Mouse (Mus musculus): ENCODE results near the gene Gabarapl2. TPM values are rescaled to one million over a fixed set of nuclear protein-coding genes. Genes with fewer than 3 reads are reported as not detected.

Gene Gabarapl2
- polyA plus RNA-seq, 1 experiment from 2014 or later: 187 TPM

DNA sequence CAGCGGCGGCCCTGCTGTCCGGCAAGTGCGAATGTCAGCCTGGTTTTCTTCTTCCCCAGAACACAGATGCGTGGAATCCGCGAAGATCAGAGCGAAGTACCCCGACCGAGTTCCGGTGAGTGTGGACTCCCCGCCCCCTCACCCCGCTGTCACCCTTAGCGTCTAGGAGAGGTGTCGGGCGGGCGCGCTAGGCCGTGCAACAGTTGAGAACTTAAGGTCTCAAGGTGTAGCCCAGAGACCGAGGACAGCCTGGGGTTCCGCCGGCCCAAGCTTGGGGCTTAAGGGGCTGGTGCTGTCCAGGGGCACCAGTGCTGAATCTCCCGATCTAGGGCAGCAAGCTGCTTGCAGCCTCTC, 575 bp downstream of the Gabarapl2 start:
- H3K36me3 ChIP-seq (ENCODE audit: control insufficient read depth, insufficient read depth, low read length): peaks cover 28% of the 10 kb centered on the region
- H3K9ac ChIP-seq (replicated peaks; ENCODE audit: low read depth, low read length): peak overlapping the region; percentile 56
- WGBS: under 1% methylated on average over 22 of the region's 23 CpGs
- peak overlapping the region; percentile 92 for H3K4me2 ChIP-seq (replicated peaks; ENCODE audit: low read depth, low read length)
- no peak for ATAC-seq (ENCODE audit: insufficient number of reproducible peaks, insufficient read depth, low FRiP score, low read depth)
- no peaks in the 10 kb centered on the region for H3K9me3 ChIP-seq (ENCODE audit: control insufficient read depth, low read depth, low read length)
- peak overlapping the region; percentile 91 for H3K4me3 ChIP-seq (ENCODE audit: low read depth, low read length)
- H3K4me1 ChIP-seq (ENCODE audit: control insufficient read depth, insufficient read depth, low read length): peaks cover 3% of the 10 kb centered on the region; the same call in 1 of the 2 replicates
- H3K27me3 ChIP-seq (ENCODE audit: control insufficient read depth, insufficient read depth, low read length): no peaks in the 10 kb centered on the region
- H3K27ac ChIP-seq (ENCODE audit: low read length): peak overlapping the region; percentile 35

DNA sequence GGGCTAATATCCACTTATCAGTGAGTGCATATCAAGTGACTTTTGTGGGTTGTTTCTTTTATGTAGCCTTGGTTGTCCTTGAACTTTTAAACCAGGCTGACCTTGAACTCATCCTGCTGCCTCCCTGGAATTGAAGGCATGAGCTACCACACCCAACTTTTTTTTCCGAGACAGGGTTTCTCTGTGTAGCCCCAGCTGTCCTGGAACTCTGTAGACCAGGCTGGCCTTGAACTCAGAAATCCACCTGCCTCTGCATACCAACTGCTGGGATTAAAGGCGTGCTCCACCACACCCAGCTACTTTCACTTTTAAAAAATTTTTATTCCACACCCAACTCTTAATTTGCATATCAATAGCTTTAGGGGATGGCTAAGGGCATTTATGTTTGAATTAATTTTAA, 3.0 kb downstream of the Gabarapl2 start:
- H3K36me3 ChIP-seq (ENCODE audit: control insufficient read depth, insufficient read depth, low read length): peaks cover 42% of the 10 kb centered on the region
- peaks cover 3% of the 10 kb centered on the region; the same call in 1 of the 2 replicates for H3K4me1 ChIP-seq (ENCODE audit: control insufficient read depth, insufficient read depth, low read length)
- no peak overlapping the region for H3K4me2 ChIP-seq (replicated peaks; ENCODE audit: low read depth, low read length)
- H3K27me3 ChIP-seq (ENCODE audit: control insufficient read depth, insufficient read depth, low read length): no peaks in the 10 kb centered on the region
- no peak for ATAC-seq (ENCODE audit: insufficient number of reproducible peaks, insufficient read depth, low FRiP score, low read depth)
- H3K27ac ChIP-seq (ENCODE audit: low read length): no peak overlapping the region
- H3K9me3 ChIP-seq (ENCODE audit: control insufficient read depth, low read depth, low read length): no peaks in the 10 kb centered on the region
- no peak overlapping the region for H3K9ac ChIP-seq (replicated peaks; ENCODE audit: low read depth, low read length)
- H3K4me3 ChIP-seq (ENCODE audit: low read depth, low read length): no peak overlapping the region
- 97% methylated on average over 2 of the region's 2 CpGs for whole genome bisulfite sequencing

DNA sequence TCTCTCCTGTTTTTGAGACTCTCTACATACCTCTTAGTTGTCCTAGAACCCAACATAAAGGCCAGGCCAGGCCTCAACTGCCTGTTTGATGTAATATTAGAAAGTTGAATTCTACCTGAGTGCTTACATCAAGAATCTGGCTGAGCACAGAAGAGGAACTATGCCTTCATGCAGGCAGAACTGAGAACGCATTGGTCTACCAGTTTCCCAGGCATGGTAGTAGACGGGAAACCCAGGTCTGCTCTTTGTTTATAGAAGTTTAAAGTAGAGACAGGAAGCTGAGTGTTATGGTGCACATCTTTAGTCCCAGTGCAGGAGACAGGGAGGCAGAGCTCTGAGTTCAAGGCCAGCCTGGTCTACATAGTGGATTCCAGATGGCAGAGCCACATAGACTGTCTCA, 6.6 kb downstream of the Gabarapl2 start:
- ATAC-seq (ENCODE audit: insufficient number of reproducible peaks, insufficient read depth, low FRiP score, low read depth): no peak
- no peak overlapping the region for H3K9ac ChIP-seq (replicated peaks; ENCODE audit: low read depth, low read length)
- H3K4me1 ChIP-seq (ENCODE audit: control insufficient read depth, insufficient read depth, low read length): no peaks in the 10 kb centered on the region
- H3K27ac ChIP-seq (ENCODE audit: low read length): no peak overlapping the region
- H3K9me3 ChIP-seq (ENCODE audit: control insufficient read depth, low read depth, low read length): no peaks in the 10 kb centered on the region
- H3K27me3 ChIP-seq (ENCODE audit: control insufficient read depth, insufficient read depth, low read length): no peaks in the 10 kb centered on the region
- H3K4me2 ChIP-seq (replicated peaks; ENCODE audit: low read depth, low read length): no peak overlapping the region
- 75% methylated on average over 2 of the region's 2 CpGs for WGBS
- H3K36me3 ChIP-seq (ENCODE audit: control insufficient read depth, insufficient read depth, low read length): peaks cover 55% of the 10 kb centered on the region
- H3K4me3 ChIP-seq (ENCODE audit: low read depth, low read length): no peak overlapping the region

DNA sequence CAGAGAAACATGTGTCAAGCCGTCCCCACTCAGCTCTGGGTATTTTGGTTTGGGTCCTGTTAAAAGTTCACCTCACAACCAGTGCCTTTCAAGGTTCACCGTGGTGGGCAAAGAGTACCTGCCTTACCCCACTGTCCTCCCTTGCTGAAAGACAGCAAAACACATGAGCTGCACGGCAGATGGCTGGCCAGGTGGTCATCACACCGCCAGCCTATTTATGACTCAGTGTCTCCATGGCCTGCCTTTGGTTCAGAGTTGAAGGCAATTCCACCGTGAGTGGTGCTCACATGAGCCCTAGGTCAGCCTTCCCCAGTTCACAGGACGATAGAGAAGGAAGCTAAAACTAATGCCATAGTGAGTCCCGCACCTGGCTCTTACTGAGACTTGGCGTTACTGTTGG, 7.5 kb downstream of the Gabarapl2 start:
- Histone ChIP-seq H3K27ac (ENCODE audit: low read length) (no peak overlapping the region), H3K9me3 (ENCODE audit: control insufficient read depth, low read depth, low read length) (no peaks in the 10 kb centered on the region), H3K4me3 (ENCODE audit: low read depth, low read length) (no peak overlapping the region), H3K27me3 (ENCODE audit: control insufficient read depth, insufficient read depth, low read length) (no peaks in the 10 kb centered on the region), H3K4me2 (replicated peaks; ENCODE audit: low read depth, low read length) (no peak overlapping the region), H3K36me3 (ENCODE audit: control insufficient read depth, insufficient read depth, low read length) (peaks cover 56% of the 10 kb centered on the region), H3K4me1 (ENCODE audit: control insufficient read depth, insufficient read depth, low read length) (no peaks in the 10 kb centered on the region), H3K9ac (replicated peaks; ENCODE audit: low read depth, low read length) (no peak overlapping the region)
- 91% methylated on average over 8 of the region's 8 CpGs for WGBS
- ATAC-seq (ENCODE audit: insufficient number of reproducible peaks, insufficient read depth, low FRiP score, low read depth): no peak

DNA sequence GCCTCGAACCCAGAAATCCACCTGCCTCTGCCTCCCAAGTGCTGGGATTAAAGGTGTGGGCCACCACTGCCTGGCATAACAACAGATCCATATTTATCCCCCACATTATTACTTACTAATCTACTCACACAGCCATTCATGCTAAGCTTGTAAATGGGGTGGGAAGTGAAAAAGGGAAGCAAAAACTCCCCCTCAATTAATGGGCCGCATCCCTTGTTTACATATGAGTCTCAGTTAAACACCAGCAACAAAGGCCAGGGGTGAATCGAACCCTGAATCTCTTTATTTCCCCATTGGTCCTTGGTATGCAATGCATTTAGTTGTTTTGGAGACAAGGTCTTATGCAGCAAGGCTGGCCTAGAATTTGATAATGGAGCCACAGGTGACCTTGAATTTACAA, 10.3 kb downstream of the Gabarapl2 start:
- Histone ChIP-seq H3K4me1 (ENCODE audit: control insufficient read depth, insufficient read depth, low read length) (no peaks in the 10 kb centered on the region), H3K36me3 (ENCODE audit: control insufficient read depth, insufficient read depth, low read length) (peaks cover 49% of the 10 kb centered on the region), H3K4me3 (ENCODE audit: low read depth, low read length) (no peak overlapping the region), H3K9me3 (ENCODE audit: control insufficient read depth, low read depth, low read length) (no peaks in the 10 kb centered on the region), H3K27ac (ENCODE audit: low read length) (no peak overlapping the region), H3K9ac (replicated peaks; ENCODE audit: low read depth, low read length) (no peak overlapping the region), H3K4me2 (replicated peaks; ENCODE audit: low read depth, low read length) (no peak overlapping the region), H3K27me3 (ENCODE audit: control insufficient read depth, insufficient read depth, low read length) (no peaks in the 10 kb centered on the region)
- WGBS: 85% methylated on average over 3 of the region's 3 CpGs
- no peak for ATAC-seq (ENCODE audit: insufficient number of reproducible peaks, insufficient read depth, low FRiP score, low read depth)

DNA sequence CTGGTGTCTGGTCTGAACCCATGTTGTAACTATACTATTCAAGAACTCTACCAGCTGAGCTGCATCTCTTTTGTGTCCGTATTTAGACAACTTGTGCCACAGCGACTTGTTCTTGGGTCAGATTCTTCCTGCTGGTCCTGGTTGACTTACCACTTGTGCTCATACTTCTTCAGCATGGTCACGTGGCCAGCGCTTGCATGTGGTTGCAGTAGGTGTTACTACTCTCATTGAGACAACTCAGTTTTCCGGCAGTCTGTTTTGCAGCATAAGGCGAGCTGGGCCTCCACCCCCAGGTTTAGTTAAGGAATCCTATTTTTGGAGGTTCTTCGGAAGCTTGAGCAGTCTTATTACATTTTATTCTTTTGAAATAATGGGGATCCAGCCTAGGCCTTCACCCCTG, 10.8 kb downstream of the Gabarapl2 start:
- Histone ChIP-seq H3K4me2 (replicated peaks; ENCODE audit: low read depth, low read length) (no peak overlapping the region), H3K4me1 (ENCODE audit: control insufficient read depth, insufficient read depth, low read length) (no peaks in the 10 kb centered on the region), H3K9ac (replicated peaks; ENCODE audit: low read depth, low read length) (no peak overlapping the region), H3K4me3 (ENCODE audit: low read depth, low read length) (no peak overlapping the region), H3K27me3 (ENCODE audit: control insufficient read depth, insufficient read depth, low read length) (no peaks in the 10 kb centered on the region), H3K9me3 (ENCODE audit: control insufficient read depth, low read depth, low read length) (no peaks in the 10 kb centered on the region), H3K27ac (ENCODE audit: low read length) (no peak overlapping the region), H3K36me3 (ENCODE audit: control insufficient read depth, insufficient read depth, low read length) (peaks cover 46% of the 10 kb centered on the region)
- 91% methylated on average over 7 of the region's 7 CpGs for WGBS
- no peak for ATAC-seq (ENCODE audit: insufficient number of reproducible peaks, insufficient read depth, low FRiP score, low read depth)

DNA sequence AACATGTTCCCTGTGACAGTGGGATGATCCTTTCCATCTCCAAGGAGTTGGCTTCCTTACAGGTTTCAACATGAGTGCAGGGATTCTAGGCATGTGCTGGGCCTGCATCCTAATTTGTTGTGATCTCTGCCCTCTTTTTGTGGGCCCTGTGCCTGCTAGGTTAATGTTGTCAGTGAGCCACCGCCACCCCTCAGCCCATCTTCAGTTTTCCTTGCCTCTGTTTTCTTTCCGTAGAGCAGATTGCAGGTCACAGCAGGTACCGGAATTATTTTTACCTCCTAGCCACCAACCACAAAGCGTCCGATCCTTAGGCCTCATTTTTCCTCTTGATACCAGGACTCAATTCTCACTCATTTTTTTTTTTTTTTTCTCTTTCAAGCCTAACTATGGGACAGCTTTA, 11.4 kb downstream of the Gabarapl2 start:
- H3K9me3 ChIP-seq (ENCODE audit: control insufficient read depth, low read depth, low read length): no peaks in the 10 kb centered on the region
- 93% methylated on average over 5 of the region's 5 CpGs for WGBS
- no peak for ATAC-seq (ENCODE audit: insufficient number of reproducible peaks, insufficient read depth, low FRiP score, low read depth)

DNA sequence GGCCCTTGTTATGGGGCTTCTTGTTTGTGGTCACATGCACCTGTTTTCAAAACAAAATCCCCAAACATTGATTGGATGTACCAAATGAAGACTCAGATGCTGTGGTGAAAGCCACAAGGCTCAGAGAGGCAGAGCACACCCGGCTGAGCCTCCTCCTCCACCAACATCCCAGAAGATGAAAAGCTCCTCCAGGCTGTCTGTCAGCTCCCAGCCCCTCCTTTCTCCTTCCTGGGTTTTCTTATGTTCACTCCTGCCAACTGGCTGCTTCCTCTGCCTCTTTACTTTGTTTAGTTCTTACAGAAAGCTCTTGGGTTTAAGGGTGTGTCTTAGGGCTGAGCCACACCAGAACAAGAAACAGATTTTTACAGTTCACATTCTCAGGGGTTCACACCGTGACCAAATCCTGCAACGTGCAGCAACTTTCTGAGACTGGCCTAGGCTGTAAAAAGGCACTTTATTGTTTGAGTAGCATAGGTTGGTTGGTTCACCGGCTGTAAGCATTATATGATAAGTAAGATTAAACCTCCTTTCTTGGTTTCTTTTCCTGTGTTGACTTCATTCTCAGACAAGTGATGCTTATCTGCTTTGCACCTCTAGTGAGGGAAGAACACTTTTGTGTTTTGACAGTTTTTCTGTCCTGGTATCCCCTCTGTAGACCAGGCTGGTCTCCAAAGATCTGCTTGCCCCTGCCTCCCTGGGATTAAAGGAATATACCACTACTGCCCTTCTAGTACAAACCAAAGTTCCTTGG, 14.5 kb downstream of the Gabarapl2 start:
- no peak overlapping the region for H3K9ac ChIP-seq (replicated peaks; ENCODE audit: low read depth, low read length)
- H3K4me3 ChIP-seq (ENCODE audit: low read depth, low read length): no peak overlapping the region
- H3K36me3 ChIP-seq (ENCODE audit: control insufficient read depth, insufficient read depth, low read length): peaks cover 33% of the 10 kb centered on the region
- H3K27ac ChIP-seq (ENCODE audit: low read length): no peak overlapping the region
- H3K4me1 ChIP-seq (ENCODE audit: control insufficient read depth, insufficient read depth, low read length): no peaks in the 10 kb centered on the region
- H3K27me3 ChIP-seq (ENCODE audit: control insufficient read depth, insufficient read depth, low read length): no peaks in the 10 kb centered on the region
- H3K9me3 ChIP-seq (ENCODE audit: control insufficient read depth, low read depth, low read length): no peaks in the 10 kb centered on the region
- H3K4me2 ChIP-seq (replicated peaks; ENCODE audit: low read depth, low read length): no peak overlapping the region
- WGBS: 80% methylated on average over 4 of the region's 4 CpGs
- ATAC-seq (ENCODE audit: insufficient number of reproducible peaks, insufficient read depth, low FRiP score, low read depth): no peak

More for the DNA sequence above, 11.4 kb downstream of the Gabarapl2 start:
- Histone ChIP-seq H3K4me1 (ENCODE audit: control insufficient read depth, insufficient read depth, low read length) (no peaks in the 10 kb centered on the region), H3K27ac (ENCODE audit: low read length) (no peak overlapping the region), H3K36me3 (ENCODE audit: control insufficient read depth, insufficient read depth, low read length) (peaks cover 51% of the 10 kb centered on the region), H3K4me3 (ENCODE audit: low read depth, low read length) (no peak overlapping the region), H3K27me3 (ENCODE audit: control insufficient read depth, insufficient read depth, low read length) (no peaks in the 10 kb centered on the region), H3K9ac (replicated peaks; ENCODE audit: low read depth, low read length) (no peak overlapping the region), H3K4me2 (replicated peaks; ENCODE audit: low read depth, low read length) (no peak overlapping the region)

DNA sequence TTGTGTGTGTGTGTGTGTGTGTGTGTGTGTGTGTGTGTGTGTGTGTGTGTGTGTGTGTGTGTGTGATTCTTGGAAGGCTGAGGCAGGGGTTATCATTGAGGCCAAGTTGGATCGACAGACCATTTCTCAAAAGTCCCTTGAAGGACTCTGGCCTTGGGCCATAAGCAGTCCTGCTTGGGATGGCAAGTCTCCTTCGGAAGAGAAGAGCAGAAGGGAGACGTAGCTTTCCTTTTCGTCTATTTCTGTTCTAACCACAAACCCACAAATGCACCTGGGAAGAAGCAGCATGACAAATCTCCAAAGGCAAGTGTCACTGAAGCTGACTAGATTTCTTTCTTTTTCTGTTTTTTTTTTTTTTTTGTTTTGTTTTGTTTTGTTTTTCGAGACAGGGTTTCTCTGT, 15.4 kb downstream of the Gabarapl2 start:
- no peak overlapping the region for H3K4me3 ChIP-seq (ENCODE audit: low read depth, low read length)

More for the DNA sequence above, 15.4 kb downstream of the Gabarapl2 start:
- ATAC-seq (ENCODE audit: insufficient number of reproducible peaks, insufficient read depth, low FRiP score, low read depth): no peak
- Histone ChIP-seq H3K4me2 (replicated peaks; ENCODE audit: low read depth, low read length) (no peak overlapping the region), H3K4me1 (ENCODE audit: control insufficient read depth, insufficient read depth, low read length) (no peaks in the 10 kb centered on the region), H3K36me3 (ENCODE audit: control insufficient read depth, insufficient read depth, low read length) (peaks cover 33% of the 10 kb centered on the region), H3K27me3 (ENCODE audit: control insufficient read depth, insufficient read depth, low read length) (no peaks in the 10 kb centered on the region), H3K9ac (replicated peaks; ENCODE audit: low read depth, low read length) (no peak overlapping the region), H3K9me3 (ENCODE audit: control insufficient read depth, low read depth, low read length) (no peaks in the 10 kb centered on the region), H3K27ac (ENCODE audit: low read length) (no peak overlapping the region)
- 93% methylated on average over 5 of the region's 5 CpGs for WGBS

Measured in stomach, embryonic 14.5 days (tissue).